Mouse (Mus musculus): Measurements from ENCODE around the gene Bmp2k. TPM values are rescaled to one million over a fixed set of nuclear protein-coding genes. Genes with fewer than 3 reads are reported as not detected.
"Not testable (repeated sequence)": the region's sequence is repeated elsewhere in the genome, so short reads cannot be mapped to it uniquely, and the experiment has no call there.

Bmp2k gene
- total RNA-seq, 2 experiments from 2014 or later: 15.5 to 16.8 TPM

GRCm38 (mm10) chr5:97001153-97001552 is 3.7 kb downstream of the Bmp2k start:
- DNase-seq (ENCODE audit: low spot score in 2 of 2): no peak

GRCm38 (mm10) chr5:97001571-97001970 is 4.1 kb downstream of the Bmp2k start:
- no peak for DNase-seq (ENCODE audit: low spot score in 2 of 2)

GRCm38 (mm10) chr5:97002336-97002735 is 4.8 kb downstream of the Bmp2k start:
- DNase-seq (ENCODE audit: low spot score in 2 of 2): no peak

- no peak for DNase-seq (ENCODE audit: low spot score in 2 of 2)
Observed at GRCm38 (mm10) chr5:97002937-97003336, 5.4 kb downstream of the Bmp2k start.

- no peak for DNase-seq (ENCODE audit: low spot score in 2 of 2)
Observed at GRCm38 (mm10) chr5:97004178-97005030, 6.9 kb downstream of the Bmp2k start.

GRCm38 (mm10) chr5:97005891-97006290 is 8.4 kb downstream of the Bmp2k start:
- DNase-seq (ENCODE audit: low spot score in 2 of 2): no peak

GRCm38 (mm10) chr5:97006929-97007328 is 9.4 kb downstream of the Bmp2k start:
- DNase-seq (ENCODE audit: low spot score in 2 of 2): no peak

GRCm38 (mm10) chr5:97007496-97007895 is 10.0 kb downstream of the Bmp2k start:
- no peak for DNase-seq (ENCODE audit: low spot score in 2 of 2)

- DNase-seq (ENCODE audit: low spot score in 2 of 2): not testable (repeated sequence)
Observed at GRCm38 (mm10) chr5:97009140-97009539, 11.7 kb downstream of the Bmp2k start.

- DNase-seq (ENCODE audit: low spot score in 2 of 2): no peak
Observed at GRCm38 (mm10) chr5:97009601-97010335, 12.3 kb downstream of the Bmp2k start.

- DNase-seq (ENCODE audit: low spot score in 2 of 2): no peak
Observed at GRCm38 (mm10) chr5:97015781-97016508, 18.5 kb downstream of the Bmp2k start.

- DNase-seq (ENCODE audit: low spot score in 2 of 2): no peak
Observed at GRCm38 (mm10) chr5:97016842-97017577, 19.5 kb downstream of the Bmp2k start.

GRCm38 (mm10) chr5:97022305-97023278 is 25.1 kb downstream of the Bmp2k start:
- no peak for DNase-seq (ENCODE audit: low spot score in 2 of 2)

- DNase-seq (ENCODE audit: low spot score in 2 of 2): no peak
Observed at GRCm38 (mm10) chr5:97024834-97025233, 27.3 kb downstream of the Bmp2k start.

- no peak for DNase-seq (ENCODE audit: low spot score in 2 of 2)
Observed at GRCm38 (mm10) chr5:97025650-97026049, 28.2 kb downstream of the Bmp2k start.

GRCm38 (mm10) chr5:97028004-97028403 is 30.5 kb downstream of the Bmp2k start:
- no peak for DNase-seq (ENCODE audit: low spot score in 2 of 2)

- DNase-seq (ENCODE audit: low spot score in 2 of 2): not testable (repeated sequence)
Observed at GRCm38 (mm10) chr5:97028840-97029239, 31.4 kb downstream of the Bmp2k start.

- DNase-seq (ENCODE audit: low spot score in 2 of 2): no peak
Observed at GRCm38 (mm10) chr5:97031771-97032170, 34.3 kb downstream of the Bmp2k start.

- no peak for DNase-seq (ENCODE audit: low spot score in 2 of 2)
Observed at GRCm38 (mm10) chr5:97045260-97045659, 47.8 kb downstream of the Bmp2k start.

- no peak for DNase-seq (ENCODE audit: low spot score in 2 of 2)
Observed at GRCm38 (mm10) chr5:97046680-97047079, 49.2 kb downstream of the Bmp2k start.

Measured in gastrocnemius, postnatal 4 days (tissue).